Mouse (Mus musculus) G1E-ER4 (cell line): ENCODE measurements around the gene Nox4. TPM values are rescaled to one million over a fixed set of nuclear protein-coding genes. Genes with fewer than 3 reads are reported as not detected.

ENCODE experiments used
- GATA1 ChIP-seq: IDR thresholded peaks from one replicate; pipeline ENCODE4 v1.8.0; 2012; ENCODE audit warnings: low read length, inconsistent platforms
- polyA plus RNA-seq: library from polyadenylated mRNA; stranded (reverse); fragments of >175 nt; gene quantifications from 2 replicates; pipeline ENCODE4 v1.2.3, GENCODE M21; 2012

Nox4 gene
- polyA plus RNA-seq, 1 experiment, result not detected

DNA sequence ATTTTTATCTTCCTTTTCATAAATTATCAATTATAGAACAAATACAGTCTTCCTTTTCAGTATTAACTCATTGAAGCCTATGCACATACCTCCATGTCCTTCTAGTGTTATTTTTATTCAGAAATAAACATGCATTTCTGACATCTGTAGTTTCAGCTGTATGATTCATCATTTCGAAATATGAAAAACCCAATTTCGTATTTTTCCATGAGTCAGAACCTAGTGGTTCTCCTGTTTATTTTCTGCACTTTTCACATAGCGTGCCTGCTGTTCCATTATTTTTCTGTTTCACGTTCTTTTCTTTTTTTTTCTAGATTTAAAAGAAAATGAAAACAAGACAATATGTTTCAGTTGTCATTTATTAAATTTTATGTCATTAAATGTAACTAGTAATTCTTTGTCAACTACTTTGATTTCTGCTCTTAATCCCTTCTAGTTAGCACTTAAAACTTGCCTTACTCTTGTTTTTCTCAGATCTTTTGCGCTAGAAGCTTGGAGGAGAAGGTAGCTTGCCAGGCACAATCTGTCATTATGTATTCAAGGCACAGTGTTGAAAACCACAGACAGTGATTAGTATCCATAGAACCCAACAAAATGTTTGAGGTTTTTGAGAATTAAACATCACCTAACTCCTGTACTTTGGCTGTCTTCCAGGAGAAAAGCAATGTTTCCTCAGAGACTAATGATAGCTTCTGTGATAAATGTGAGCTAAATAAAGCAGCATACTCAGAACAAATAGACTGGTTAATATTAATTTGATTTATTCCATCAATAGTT is 85.1 kb downstream of the Nox4 start:
- no peak for TF ChIP-seq GATA1

DNA sequence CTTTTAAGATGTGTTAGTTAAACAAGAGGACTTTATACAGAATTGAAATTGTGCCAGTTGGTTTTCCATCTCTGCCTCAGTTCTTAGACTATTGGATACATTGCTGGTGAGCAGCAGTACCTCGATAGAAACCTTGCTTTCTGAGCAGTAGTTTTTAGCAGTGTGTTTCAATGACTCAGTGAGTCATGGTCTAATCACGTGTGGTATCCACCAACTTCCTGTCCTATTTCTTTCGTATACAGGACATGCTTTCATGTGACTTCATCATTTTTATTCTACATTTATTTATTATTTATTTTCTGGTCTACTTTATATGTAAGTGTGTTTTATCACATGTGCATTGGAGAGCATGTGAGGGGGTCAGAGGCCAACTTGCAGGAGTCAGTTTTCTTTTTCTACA is 99.7 kb downstream of the Nox4 start:
- TF ChIP-seq GATA1, result no peak

DNA sequence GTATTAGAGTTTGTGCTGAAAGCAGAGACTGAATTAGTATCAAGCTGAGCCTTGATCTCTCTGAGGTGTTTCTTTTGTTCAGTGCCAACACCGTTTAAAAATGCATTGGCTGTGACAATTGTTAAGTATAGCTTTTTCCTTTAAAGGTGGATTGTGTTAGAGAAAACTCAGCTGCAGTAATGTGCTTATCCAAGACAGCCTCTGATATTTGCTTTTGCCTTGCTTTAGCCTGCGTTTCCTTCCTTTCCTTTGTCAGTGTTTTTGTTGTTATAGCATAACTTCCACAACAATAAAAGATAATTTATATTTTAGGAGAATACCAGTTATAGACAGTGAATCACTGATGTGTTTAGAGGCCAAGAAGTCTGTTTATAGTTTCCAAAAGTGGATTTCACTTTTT is 106.9 kb downstream of the Nox4 start:
- no peak for TF ChIP-seq GATA1

GRCm38 (mm10) chr7:87367834-87368233 is 121.9 kb downstream of the Nox4 start:
- TF ChIP-seq GATA1, result no peak

DNA sequence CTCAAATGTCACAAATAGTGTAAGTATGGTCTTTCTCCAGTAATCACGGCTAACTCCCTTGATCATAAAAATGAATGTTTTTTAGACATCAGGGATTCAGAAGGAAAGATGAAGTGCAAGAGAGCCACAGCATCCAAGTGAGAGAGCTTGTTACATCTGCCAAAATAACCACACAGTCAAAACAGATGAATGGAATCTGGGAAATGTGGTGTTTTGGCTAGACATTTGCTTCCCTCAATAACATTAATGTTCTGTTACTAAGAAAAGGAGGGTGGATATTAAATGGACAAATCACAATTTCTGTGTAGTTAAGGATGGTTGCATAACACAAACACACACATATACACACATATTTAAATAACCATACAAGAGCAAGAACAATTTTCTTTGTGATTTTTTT is 123.2 kb downstream of the Nox4 start:
- no peak for TF ChIP-seq GATA1

GRCm38 (mm10) chr7:87370789-87371188 is 124.9 kb downstream of the Nox4 start:
- TF ChIP-seq GATA1, result no peak

- no peak for TF ChIP-seq GATA1
Measured at GRCm38 (mm10) chr7:87371316-87371715, 125.4 kb downstream of the Nox4 start.

GRCm38 (mm10) chr7:87374322-87374721 is 128.4 kb downstream of the Nox4 start:
- no peak for TF ChIP-seq GATA1

DNA sequence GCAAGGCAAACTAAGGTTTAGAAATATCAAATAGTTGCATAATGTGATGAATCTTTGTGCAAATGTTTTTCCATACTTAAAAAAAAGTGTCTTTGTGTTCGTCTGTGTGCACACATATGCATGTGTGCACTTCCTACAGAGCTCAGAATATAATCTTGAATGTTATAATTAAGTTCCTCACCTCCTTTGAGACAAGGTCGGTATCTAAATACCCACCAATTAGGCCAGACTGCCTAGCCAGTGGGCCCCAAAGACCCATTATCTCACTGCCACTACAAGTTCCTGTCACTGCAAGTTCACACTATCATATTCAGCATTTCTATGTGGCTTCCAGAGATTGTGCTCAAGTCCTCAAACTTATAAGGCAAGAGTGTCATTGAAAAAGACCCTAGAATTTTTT is 129.0 kb downstream of the Nox4 start:
- no peak for TF ChIP-seq GATA1

GRCm38 (mm10) chr7:87397023-87397422 is 151.1 kb downstream of the Nox4 start:
- TF ChIP-seq GATA1, result no peak

DNA sequence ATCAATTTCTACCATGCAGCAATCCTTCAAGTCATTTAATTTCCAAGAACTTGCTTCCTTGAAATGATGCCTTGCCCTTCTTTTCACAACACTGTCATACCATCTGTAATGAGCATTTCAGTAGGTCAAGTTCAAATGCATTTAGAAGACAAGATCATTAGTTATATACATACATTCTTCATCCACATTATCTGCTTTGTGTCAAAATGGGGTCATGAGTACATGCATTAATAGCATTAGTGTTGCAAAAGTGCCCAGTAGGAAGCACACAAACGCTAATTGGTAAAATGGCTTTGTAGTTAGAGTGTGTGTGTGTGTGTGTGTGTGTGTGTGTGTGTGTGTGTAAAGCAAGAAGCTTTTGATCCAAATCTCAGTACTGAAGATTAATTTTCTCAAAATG is 167.4 kb downstream of the Nox4 start:
- TF ChIP-seq GATA1, result no peak

Other genes with a start within 250 kb of the Nox4 start
- gene Vmn2r79, start 250.0 kb upstream of the Nox4 start, polyA plus RNA-seq, result not detected in 2 replicates
- gene Tyr, start 247.4 kb downstream of the Nox4 start, polyA plus RNA-seq, result not detected in 2 replicates